Mouse (Mus musculus) MEL (cell line): ENCODE results near the gene Ppp2r2c. TPM values are rescaled to one million over a fixed set of nuclear protein-coding genes. Genes with fewer than 3 reads are reported as not detected.

Experiments used
- DNase-seq: peaks from one replicate; pipeline ENCODE4 v3.0.0; 2011; ENCODE audit warnings: low read depth, low spot score
- H3K27ac ChIP-seq: 2 replicates; pipeline ENCODE4 v1.5.1; 2012; ENCODE audit warnings: low read depth, mild to moderate bottlenecking, control low read depth, low read length, moderate library complexity; ENCODE audit not compliant: control insufficient read depth
- H3K27me3 ChIP-seq, 2 experiments: fragments of 150-350 bp in 1 of 2; sonication (generic) in 1 of 2; 2 replicates each; pipeline ENCODE4 v1.6.1; 2012; ENCODE audit warnings: low read length in 2 of 2, mild to moderate bottlenecking in 2 of 2, improper control_type of control experiment in 1 of 2, moderate library complexity in 1 of 2; ENCODE audit not compliant: insufficient read depth in 2 of 2, control insufficient read depth in 1 of 2
- H3K36me3 ChIP-seq, 2 experiments: 2 replicates each; pipeline ENCODE4 v1.6.1; 2012 to 2014; ENCODE audit warnings: low read length in 2 of 2, improper control_type of control experiment in 1 of 2, inconsistent platforms in 1 of 2, mild to moderate bottlenecking in 1 of 2; ENCODE audit not compliant: insufficient read depth in 2 of 2, control insufficient read depth in 1 of 2
- H3K4me1 ChIP-seq, 2 experiments: fragments of 150-350 bp in 1 of 2; sonication (generic) in 1 of 2; 2 replicates each; pipeline ENCODE4 v1.6.1; 2012; ENCODE audit warnings: low read length in 2 of 2, improper control_type of control experiment in 1 of 2, mild to moderate bottlenecking in 1 of 2; ENCODE audit not compliant: insufficient read depth in 2 of 2, control insufficient read depth in 1 of 2
- H3K4me3 ChIP-seq, 2 experiments: fragments of 150-350 bp in 1 of 2; sonication (generic) in 1 of 2; 2 replicates each; pipeline ENCODE4 v1.5.1; 2012; ENCODE audit warnings: low read depth in 2 of 2, low read length in 2 of 2, mild to moderate bottlenecking in 2 of 2, moderate library complexity in 2 of 2, control low read depth in 1 of 2, improper control_type of control experiment in 1 of 2; ENCODE audit not compliant: control insufficient read depth in 1 of 2, insufficient read depth in 1 of 2
- H3K79me2 ChIP-seq: 2 replicates; pipeline ENCODE4 v1.6.1; 2012; ENCODE audit warnings: mild to moderate bottlenecking, low read length, moderate library complexity; ENCODE audit not compliant: control insufficient read depth, poor library complexity, insufficient read depth
- H3K9ac ChIP-seq: 2 replicates; pipeline ENCODE4 v1.6.1; 2012; ENCODE audit warnings: low read depth, mild to moderate bottlenecking, control low read depth, low read length, moderate library complexity; ENCODE audit not compliant: control insufficient read depth, poor library complexity, severe bottlenecking
- H3K9me3 ChIP-seq: fragments of 150-350 bp; sonication (generic); replicated peaks from 2 replicates; pipeline ENCODE4 v1.6.1; 2012; ENCODE audit warnings: mild to moderate bottlenecking, low read length, improper control_type of control experiment, moderate library complexity; ENCODE audit not compliant: insufficient read depth
- BHLHE40 ChIP-seq: IDR thresholded peaks from 2 replicates; pipeline ENCODE4 v1.6.1; 2012; ENCODE audit warnings: low read depth, mild to moderate bottlenecking, inconsistent platforms, low read length, improper control_type of control experiment, borderline replicate concordance
- CHD2 ChIP-seq: IDR thresholded peaks from 2 replicates; pipeline ENCODE4 v1.6.1; 2011; ENCODE audit warnings: low read length, improper control_type of control experiment
- CTCF ChIP-seq, 3 experiments: IDR thresholded peaks in 2 of 3; conservative IDR thresholded peaks in 1 of 3; 2 replicates each; pipeline ENCODE4 v1.5.1; 2011 to 2012; ENCODE audit warnings: low read length in 3 of 3, low read depth in 2 of 3, mild to moderate bottlenecking in 2 of 3, improper control_type of control experiment in 1 of 3, inconsistent platforms in 1 of 3, mixed read lengths in 1 of 3, moderate library complexity in 1 of 3; ENCODE audit not compliant: control insufficient read depth in 1 of 3, insufficient read depth in 1 of 3, poor library complexity in 1 of 3, severe bottlenecking in 1 of 3
- E2F4 ChIP-seq: IDR thresholded peaks from 2 replicates; pipeline ENCODE4 v1.6.1; 2011; ENCODE audit warnings: low read depth, low read length, improper control_type of control experiment, borderline replicate concordance
- ELF1 ChIP-seq: IDR thresholded peaks from 2 replicates; pipeline ENCODE4 v1.6.1; 2014; ENCODE audit warnings: low read depth, mild to moderate bottlenecking, inconsistent platforms, low read length, improper control_type of control experiment, moderate library complexity
- ETS1 ChIP-seq: IDR thresholded peaks from 2 replicates; pipeline ENCODE4 v1.6.1; 2012; ENCODE audit warnings: low read depth, mild to moderate bottlenecking, inconsistent platforms, low read length, improper control_type of control experiment, moderate library complexity
- GABPA ChIP-seq: IDR thresholded peaks from 2 replicates; pipeline ENCODE4 v1.6.1; 2012; ENCODE audit warnings: low read depth, mild to moderate bottlenecking, inconsistent platforms, low read length, improper control_type of control experiment, moderate library complexity
- HCFC1 ChIP-seq: IDR thresholded peaks from 2 replicates; pipeline ENCODE4 v1.6.1; 2012; ENCODE audit warnings: low read depth, mild to moderate bottlenecking, inconsistent platforms, low read length, improper control_type of control experiment, moderate library complexity
- KAT2A ChIP-seq: conservative IDR thresholded peaks from 2 replicates; pipeline ENCODE4 v1.6.1; 2012; ENCODE audit warnings: low read depth, low read length, improper control_type of control experiment, inconsistent platforms
- MAFK ChIP-seq: IDR thresholded peaks from 2 replicates; pipeline ENCODE4 v1.6.1; 2011; ENCODE audit warnings: low read depth, mild to moderate bottlenecking, low read length, improper control_type of control experiment, borderline replicate concordance
- MAX ChIP-seq: IDR thresholded peaks from 2 replicates; pipeline ENCODE4 v1.6.1; 2011; ENCODE audit warnings: low read length, improper control_type of control experiment
- MAZ ChIP-seq: IDR thresholded peaks from 2 replicates; pipeline ENCODE4 v1.6.1; 2012; ENCODE audit warnings: low read depth, mild to moderate bottlenecking, inconsistent platforms, low read length, improper control_type of control experiment
- MEF2A ChIP-seq: IDR thresholded peaks from 2 replicates; pipeline ENCODE4 v1.6.1; 2014; ENCODE audit warnings: low read depth, mild to moderate bottlenecking, inconsistent platforms, low read length, improper control_type of control experiment; ENCODE audit not compliant: poor library complexity, insufficient replicate concordance, severe bottlenecking; ENCODE audit errors: extremely low read depth
- POLR2A ChIP-seq, 2 experiments: IDR thresholded peaks; 2 replicates each; pipeline ENCODE4 v1.6.1; 2011 to 2012; ENCODE audit warnings: low read length in 2 of 2, mild to moderate bottlenecking in 2 of 2, control low read depth in 1 of 2, improper control_type of control experiment in 1 of 2, low read depth in 1 of 2, moderate library complexity in 1 of 2; ENCODE audit not compliant: control insufficient read depth in 1 of 2, insufficient read depth in 1 of 2, poor library complexity in 1 of 2
- POLR2AphosphoS5 ChIP-seq: IDR thresholded peaks from 2 replicates; pipeline ENCODE4 v1.6.1; 2012; ENCODE audit warnings: low read depth, borderline replicate concordance, mild to moderate bottlenecking, inconsistent platforms, low read length, moderate library complexity, mixed read lengths
- RCOR1 ChIP-seq: IDR thresholded peaks from 2 replicates; pipeline ENCODE4 v1.6.1; 2012; ENCODE audit warnings: low read depth, mild to moderate bottlenecking, inconsistent platforms, low read length, improper control_type of control experiment
- SIN3A ChIP-seq: IDR thresholded peaks from 2 replicates; pipeline ENCODE4 v1.6.1; 2012; ENCODE audit warnings: low read length, improper control_type of control experiment, inconsistent platforms
- SMC3 ChIP-seq: IDR thresholded peaks from 2 replicates; pipeline ENCODE4 v1.6.1; 2011; ENCODE audit warnings: low read depth, low read length, improper control_type of control experiment
- TAL1 ChIP-seq: IDR thresholded peaks from 2 replicates; pipeline ENCODE4 v1.6.1; 2012; ENCODE audit warnings: mild to moderate bottlenecking, inconsistent platforms, low read length, moderate library complexity, mixed read lengths
- UBTF ChIP-seq: IDR thresholded peaks from 2 replicates; pipeline ENCODE4 v1.6.1; 2012; ENCODE audit warnings: low read depth, mild to moderate bottlenecking, inconsistent platforms, low read length, improper control_type of control experiment, moderate library complexity, borderline replicate concordance; ENCODE audit not compliant: insufficient read depth
- USF1 ChIP-seq: IDR thresholded peaks from 2 replicates; pipeline ENCODE4 v1.6.1; 2014; ENCODE audit warnings: low read depth, mild to moderate bottlenecking, inconsistent platforms, low read length, improper control_type of control experiment, moderate library complexity
- USF2 ChIP-seq, 2 experiments: IDR thresholded peaks; 2 replicates each; pipeline ENCODE4 v1.6.1; 2011 to 2012; ENCODE audit warnings: improper control_type of control experiment in 2 of 2, low read length in 2 of 2, borderline replicate concordance in 1 of 2, inconsistent platforms in 1 of 2, low read depth in 1 of 2, mild to moderate bottlenecking in 1 of 2; ENCODE audit not compliant: insufficient read depth in 1 of 2
- ZMIZ1 ChIP-seq: IDR thresholded peaks from 2 replicates; pipeline ENCODE4 v1.6.1; 2012; ENCODE audit warnings: low read depth, mild to moderate bottlenecking, inconsistent platforms, low read length, improper control_type of control experiment, moderate library complexity
- polyA plus RNA-seq, 2 experiments: library from polyadenylated mRNA; stranded (reverse) in 1 of 2; unstranded in 1 of 2; fragments of >175 nt in 1 of 2; fragments of >200 nt in 1 of 2; gene quantifications; 2 replicates each; pipeline versions ENCODE4 v1.2.1 to v1.2.4; 2012; ENCODE audit warnings: low replicate concordance in 2 of 2, low read depth in 1 of 2; ENCODE audit not compliant: insufficient read length in 2 of 2, insufficient read depth in 1 of 2, missing spikeins in 1 of 2
- total RNA-seq: library from RNA; depleted of rRNA; stranded (reverse); fragments of 300-350 nt; gene quantifications from 2 replicates; pipeline ENCODE4 v1.2.3, GENCODE M21; 2012

The Ppp2r2c gene
- total and polyA plus RNA-seq, 3 experiments = not detected

DNA sequence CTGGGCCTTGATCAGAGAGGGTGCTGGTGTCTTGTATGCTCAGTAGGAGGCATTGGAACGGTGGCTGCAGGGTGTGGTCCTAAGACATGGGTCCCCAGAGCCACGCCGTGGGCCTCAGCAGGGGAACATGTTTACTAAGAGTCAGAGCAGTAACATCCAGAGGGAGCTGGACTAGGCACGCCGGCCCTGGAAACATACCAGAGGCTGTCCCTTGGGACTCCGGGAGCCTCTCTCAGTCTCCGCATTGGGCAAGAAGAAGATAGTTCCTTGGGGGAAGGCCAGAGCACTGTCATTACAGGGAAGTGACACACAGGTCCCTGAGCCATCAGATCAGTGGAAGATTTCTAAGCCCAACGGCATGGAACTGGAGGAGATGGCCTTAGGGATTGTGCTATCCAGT is 36.9 kb downstream of the Ppp2r2c start:
- Histone ChIP-seq H3K4me1 (no peaks in the 10 kb centered on the region), H3K4me3 (no peak overlapping the region), H3K27me3 (no peaks in the 10 kb centered on the region), H3K9ac (no peak overlapping the region), H3K27ac (no peak overlapping the region), H3K36me3 (no peaks in the 10 kb centered on the region), H3K9me3 (no peaks in the 10 kb centered on the region), H3K79me2 (no peaks in the 10 kb centered on the region)
- no peak for DNase-seq
- TF ChIP-seq KAT2A (no peak), MAX (no peak), POLR2AphosphoS5 (no peak), TAL1 (no peak), HCFC1 (no peak), USF1 (no peak), UBTF (no peak), CHD2 (no peak), ZMIZ1 (no peak), SMC3 (no peak), MEF2A (no peak), ELF1 (no peak), ETS1 (no peak), CTCF (IDR thresholded peaks at IDR 0.05 in 2 of 3, conservative IDR thresholded peaks at IDR 0.05 in 1 of 3; ENCODE audit: control insufficient read depth in 1 of 3, insufficient read depth in 1 of 3, low read depth in 2 of 3, low read length in 3 of 3, poor library complexity in 1 of 3, severe bottlenecking in 1 of 3) (no peak), BHLHE40 (no peak)

DNA sequence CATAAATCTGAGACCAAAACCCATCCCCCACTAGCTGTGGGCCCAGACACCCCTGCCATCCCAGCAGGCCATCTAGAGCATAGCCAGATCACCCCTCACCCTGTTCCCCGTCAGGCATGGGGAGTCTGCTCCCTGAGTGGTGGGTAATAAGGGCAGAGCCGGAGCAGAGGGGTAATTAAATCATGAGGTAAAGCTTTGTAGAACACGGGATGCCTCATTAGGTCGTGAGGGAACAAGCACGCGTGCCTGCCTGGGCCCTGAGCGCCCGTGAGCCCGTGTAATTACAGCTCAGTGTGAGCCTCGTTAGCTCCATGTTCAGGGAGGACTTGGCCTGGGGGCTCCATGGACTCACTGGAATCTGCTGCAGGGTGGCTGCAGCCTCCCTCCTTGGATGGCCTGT is 39.4 kb downstream of the Ppp2r2c start:
- Histone ChIP-seq H3K27ac (no peak overlapping the region), H3K9me3 (no peaks in the 10 kb centered on the region), H3K27me3 (no peaks in the 10 kb centered on the region), H3K36me3 (no peaks in the 10 kb centered on the region), H3K9ac (no peak overlapping the region), H3K4me3 (no peak overlapping the region), H3K79me2 (no peaks in the 10 kb centered on the region), H3K4me1 (no peaks in the 10 kb centered on the region)
- no peak for DNase-seq
- TF ChIP-seq ELF1 (no peak), ETS1 (no peak), GABPA (no peak), USF2 (IDR thresholded peaks at IDR 0.05; ENCODE audit: borderline replicate concordance in 1 of 2, insufficient read depth in 1 of 2, low read depth in 1 of 2, low read length in 2 of 2) (no peak), POLR2AphosphoS5 (no peak), MAFK (no peak), ZMIZ1 (no peak), MAZ (no peak), MEF2A (no peak), POLR2A (IDR thresholded peaks at IDR 0.05; ENCODE audit: control insufficient read depth in 1 of 2, insufficient read depth in 1 of 2, low read depth in 1 of 2, low read length in 2 of 2, poor library complexity in 1 of 2) (no peak), KAT2A (no peak), SIN3A (no peak), RCOR1 (no peak), E2F4 (no peak), UBTF (no peak)
